ENCODE assay signal across 15 mouse cellular contexts in the genomic region with DNA sequence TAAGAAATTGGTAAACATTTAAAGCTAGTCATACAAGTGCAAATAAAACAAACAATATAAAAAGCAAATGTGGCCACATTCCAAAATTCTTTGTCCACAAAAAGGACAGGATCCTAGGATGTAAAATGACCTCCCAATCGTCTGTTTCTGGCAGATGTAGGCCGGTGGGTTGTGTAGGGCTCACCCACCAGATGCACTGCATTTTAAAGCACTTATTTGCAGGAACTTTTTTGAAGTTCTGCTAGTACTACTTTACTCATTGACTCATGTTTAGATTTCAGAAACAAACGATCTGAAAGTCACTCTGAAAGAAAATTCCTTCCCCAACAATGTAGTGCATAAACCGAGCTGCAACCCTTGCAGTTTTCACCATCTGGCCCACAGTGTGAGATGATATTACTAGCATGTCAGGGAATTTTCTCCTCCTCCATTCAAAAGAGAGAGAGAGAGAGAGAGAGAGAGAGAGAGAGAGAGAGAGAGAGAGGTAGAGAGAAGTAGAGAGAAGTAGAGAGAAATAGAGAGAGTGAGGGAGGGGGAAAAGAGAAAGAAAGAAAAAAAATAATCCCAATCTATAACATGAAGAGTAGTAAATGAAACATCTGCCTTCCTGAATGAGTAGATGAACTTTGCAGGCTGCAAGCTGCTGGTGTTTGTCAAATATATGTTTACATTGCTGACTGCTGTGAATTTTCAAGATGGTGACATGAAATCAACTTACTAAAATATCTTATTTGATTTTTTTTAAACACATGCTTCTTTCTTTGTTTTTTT.
"Had no signal": no experiment of that assay in that cellular context is flagged by ENCODE, and none has a peak within 500 bp of the region (broad histone marks: within the 10 kb centered on the region; RNA-seq: fewer than 3 reads in every experiment).

No protein-coding gene starts in this region.

- H3K9ac ChIP-seq: limb, embryonic 12.5 days; liver, embryonic 13.5 days; liver, postnatal 0 days; neural tube, embryonic 15.5 days had no signal

- H3K4me3 ChIP-seq: layer of hippocampus, adult 2 months; limb, embryonic 12.5 days; liver, embryonic 13.5 days; midbrain, embryonic 10.5 days; myocyte; neural tube, embryonic 15.5 days had no signal

- DNase-seq: kidney, adult 8-10 months; kidney, postnatal 4 days; liver; liver, embryonic 13.5 days; liver, postnatal 0 days; midbrain, embryonic 14.5 days; right cerebral cortex, adult 18-20 months; thymus, postnatal 4 days had no signal

- ATAC-seq: hindbrain, embryonic 16.5 days; inflammation-experienced regulatory T-cells, adult 6 months; liver, postnatal 0 days had no signal

- H3K36me3 ChIP-seq: limb, embryonic 12.5 days; liver, embryonic 13.5 days; midbrain, embryonic 10.5 days; neural tube, embryonic 15.5 days had no signal

- H3K4me2 ChIP-seq: limb, embryonic 12.5 days; liver, embryonic 13.5 days; neural tube, embryonic 15.5 days had no signal

- H3K9me3 ChIP-seq: limb, embryonic 12.5 days; liver, embryonic 13.5 days; midbrain, embryonic 10.5 days; neural tube, embryonic 15.5 days had no signal

- H3K4me1 ChIP-seq: limb, embryonic 12.5 days; liver, embryonic 13.5 days; midbrain, embryonic 10.5 days; neural tube, embryonic 15.5 days had no signal

- H3K27ac ChIP-seq: layer of hippocampus, adult 2 months; limb, embryonic 12.5 days; liver, embryonic 13.5 days; midbrain, embryonic 10.5 days; neural tube, embryonic 15.5 days had no signal

- H3K27me3 ChIP-seq: limb, embryonic 12.5 days; liver, embryonic 13.5 days; neural tube, embryonic 15.5 days had no signal
